Mouse (Mus musculus) heart, embryonic 12.5 days (tissue): ENCODE measurements around the gene Pde4d. TPM values are rescaled to one million over a fixed set of nuclear protein-coding genes. Genes with fewer than 3 reads are reported as not detected.

Experiments
- ATAC-seq: fragments of 200-750 bp; cut with Nextera tagmentation; 2 replicates; pipeline ENCODE4 v1.8.0; 2017; ENCODE audit warnings: moderate TSS enrichment, moderate library complexity; ENCODE audit not compliant: insufficient number of reproducible peaks, low FRiP score
- H3K27ac ChIP-seq: fragments of 300-500 bp; sonication (generic); 2 replicates; pipeline ENCODE4 v1.5.1; 2016; ENCODE audit warnings: mild to moderate bottlenecking, moderate library complexity; ENCODE audit not compliant: poor library complexity, severe bottlenecking
- H3K27me3 ChIP-seq: fragments of 300-500 bp; sonication (generic); replicated peaks from 2 replicates; pipeline ENCODE4 v1.6.1; 2016; ENCODE audit warnings: mild to moderate bottlenecking, moderate library complexity
- H3K36me3 ChIP-seq: fragments of 300-500 bp; sonication (generic); 2 replicates; pipeline ENCODE4 v1.6.1; 2016; ENCODE audit warnings: mild to moderate bottlenecking, moderate library complexity
- H3K4me1 ChIP-seq: fragments of 300-500 bp; sonication (generic); replicated peaks from 2 replicates; pipeline ENCODE4 v1.6.1; 2016; ENCODE audit warnings: mild to moderate bottlenecking
- H3K4me2 ChIP-seq: fragments of 300-500 bp; sonication (generic); 2 replicates; pipeline ENCODE4 v1.6.1; 2016; ENCODE audit warnings: mild to moderate bottlenecking, moderate library complexity
- H3K4me3 ChIP-seq: fragments of 300-500 bp; sonication (generic); 2 replicates; pipeline ENCODE4 v1.5.1; 2016; ENCODE audit warnings: mild to moderate bottlenecking
- H3K9ac ChIP-seq: fragments of 300-500 bp; sonication (generic); 2 replicates; pipeline ENCODE4 v1.6.1; 2016; ENCODE audit warnings: mild to moderate bottlenecking, moderate library complexity
- H3K9me3 ChIP-seq: fragments of 300-500 bp; sonication (generic); replicated peaks from 2 replicates; pipeline ENCODE4 v1.6.1; 2016; ENCODE audit warnings: mild to moderate bottlenecking, moderate library complexity
- WGBS: fragments of 180-500 bp; shearing (Covaris S2); methylation state at CpG from one replicate; pipeline ENCODE4 v1.1.7; 2016; 5-methylcytosine and 5-hydroxymethylcytosine counted together
- polyA plus RNA-seq: library from polyadenylated mRNA; unstranded; fragments of >200 nt; fragmentation: Nextera tagmentation; extraction: Ambion mirVana; gene quantifications from 2 replicates; pipeline ENCODE4 v1.2.1, GENCODE M21; 2016

The Pde4d gene
- polyA plus RNA-seq, 1 experiment from 2014 or later: 34.2 TPM

DNA sequence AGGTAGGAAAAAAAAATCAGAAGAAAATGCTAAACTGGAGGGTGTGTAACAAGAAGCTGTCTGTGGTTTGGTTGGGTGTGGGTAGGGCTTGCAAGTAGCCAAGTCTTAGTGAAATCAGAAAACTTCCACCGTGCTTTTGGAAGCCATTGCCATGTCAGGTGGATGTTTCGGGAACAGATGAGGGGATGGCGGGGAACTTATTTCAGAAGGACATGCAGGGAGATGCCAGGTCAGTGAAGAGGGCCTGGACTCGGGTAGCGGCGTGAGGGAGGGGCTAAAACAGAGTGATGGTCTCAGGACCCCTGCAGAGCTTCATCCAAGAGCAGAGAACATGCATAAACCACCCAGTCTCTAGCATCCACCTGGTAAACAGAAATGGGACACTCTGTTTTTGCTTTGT is 898.6 kb downstream of the Pde4d start:
- Histone ChIP-seq H3K4me2 (no peak overlapping the region), H3K9ac (no peak overlapping the region), H3K9me3 (no peaks in the 10 kb centered on the region)

GRCm38 (mm10) chr13:109350100-109350499 is 900.4 kb downstream of the Pde4d start:
- WGBS: 63% methylated on average over 7 of the region's 7 CpGs
- H3K27ac ChIP-seq: no peak overlapping the region
- H3K36me3 ChIP-seq: no peaks in the 10 kb centered on the region
- no peaks in the 10 kb centered on the region for H3K27me3 ChIP-seq
- H3K4me1 ChIP-seq: 0 out of 2 replicates have a peak, but pooled peaks cover 4% of the 10 kb centered on the region
- no peak overlapping the region for H3K4me2 ChIP-seq
- no peaks in the 10 kb centered on the region for H3K9me3 ChIP-seq
- no peak overlapping the region for H3K4me3 ChIP-seq
- H3K9ac ChIP-seq: no peak overlapping the region
- ATAC-seq: no peak

More for the DNA sequence above, 898.6 kb downstream of the Pde4d start:
- H3K4me1 ChIP-seq: 0 out of 2 replicates have a peak, but pooled peaks cover 4% of the 10 kb centered on the region
- H3K36me3 ChIP-seq: no peaks in the 10 kb centered on the region
- no peaks in the 10 kb centered on the region for H3K27me3 ChIP-seq
- ATAC-seq: no peak
- WGBS: 72% methylated on average over 6 of the region's 6 CpGs
- no peak overlapping the region for H3K27ac ChIP-seq
- no peak overlapping the region for H3K4me3 ChIP-seq

GRCm38 (mm10) chr13:109354017-109354416 is 904.3 kb downstream of the Pde4d start:
- WGBS: 68% methylated on average over 7 of the region's 7 CpGs
- Histone ChIP-seq H3K27me3 (no peaks in the 10 kb centered on the region), H3K9me3 (no peaks in the 10 kb centered on the region), H3K4me3 (no peak overlapping the region), H3K36me3 (no peaks in the 10 kb centered on the region), H3K9ac (no peak overlapping the region), H3K4me2 (no peak overlapping the region), H3K4me1 (0 out of 2 replicates have a peak, but pooled peaks cover 4% of the 10 kb centered on the region), H3K27ac (no peak overlapping the region)
- no peak for ATAC-seq

DNA sequence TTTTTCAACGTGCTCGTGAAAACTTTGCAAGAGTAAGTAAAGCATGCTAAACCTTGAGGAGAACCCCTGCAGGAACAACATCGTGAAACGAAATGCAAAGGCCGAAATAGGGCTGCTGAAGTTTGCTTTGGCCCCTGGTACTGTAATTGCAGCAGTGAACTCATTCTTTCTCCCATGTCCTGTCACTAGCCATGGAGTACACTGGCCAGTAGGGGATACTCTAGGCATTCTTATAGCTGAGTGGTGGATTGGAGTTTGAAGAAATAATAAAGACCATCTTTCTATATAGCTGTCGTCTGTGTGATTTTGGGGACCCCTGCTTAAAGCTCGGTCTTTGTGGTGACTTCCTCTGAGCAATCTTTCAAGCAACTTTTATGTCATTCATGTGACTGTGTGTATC is 906.5 kb downstream of the Pde4d start:
- H3K4me3 ChIP-seq: no peak overlapping the region
- no peak overlapping the region for H3K9ac ChIP-seq
- no peak overlapping the region for H3K27ac ChIP-seq
- no peak for ATAC-seq
- no peaks in the 10 kb centered on the region for H3K27me3 ChIP-seq
- H3K4me2 ChIP-seq: no peak overlapping the region
- no peaks in the 10 kb centered on the region for H3K36me3 ChIP-seq
- no peaks in the 10 kb centered on the region for H3K9me3 ChIP-seq
- no peaks in the 10 kb centered on the region for H3K4me1 ChIP-seq
- 74% methylated on average over 7 of the region's 7 CpGs for WGBS

GRCm38 (mm10) chr13:109359994-109360393 is 910.2 kb downstream of the Pde4d start:
- Histone ChIP-seq H3K9ac (no peak overlapping the region), H3K9me3 (no peaks in the 10 kb centered on the region), H3K4me2 (no peak overlapping the region), H3K36me3 (no peaks in the 10 kb centered on the region), H3K4me1 (0 out of 2 replicates have a peak, but pooled peaks cover 1% of the 10 kb centered on the region), H3K4me3 (no peak overlapping the region), H3K27ac (no peak overlapping the region), H3K27me3 (no peaks in the 10 kb centered on the region)
- 44% methylated on average over 2 of the region's 2 CpGs for WGBS
- ATAC-seq: no peak

GRCm38 (mm10) chr13:109362340-109362739 is 912.6 kb downstream of the Pde4d start:
- Histone ChIP-seq H3K9me3 (no peaks in the 10 kb centered on the region), H3K36me3 (no peaks in the 10 kb centered on the region), H3K4me1 (0 out of 2 replicates have a peak, but pooled peaks cover 3% of the 10 kb centered on the region), H3K4me2 (no peak overlapping the region), H3K27ac (no peak overlapping the region), H3K4me3 (no peak overlapping the region), H3K9ac (no peak overlapping the region), H3K27me3 (no peaks in the 10 kb centered on the region)
- 75% methylated on average over 6 of the region's 6 CpGs for WGBS
- no peak for ATAC-seq

- Histone ChIP-seq H3K9ac (no peak overlapping the region), H3K4me2 (no peak overlapping the region), H3K9me3 (no peaks in the 10 kb centered on the region), H3K27ac (no peak overlapping the region), H3K4me1 (peaks cover 2% of the 10 kb centered on the region; the same call in 1 of the 2 replicates), H3K4me3 (no peak overlapping the region), H3K36me3 (no peaks in the 10 kb centered on the region), H3K27me3 (no peaks in the 10 kb centered on the region)
- 77% methylated on average over 5 of the region's 5 CpGs for WGBS
- no peak for ATAC-seq
Measured at GRCm38 (mm10) chr13:109374465-109374864, 924.7 kb downstream of the Pde4d start.

- no peak for ATAC-seq
- no peak overlapping the region for H3K4me3 ChIP-seq
- H3K9ac ChIP-seq: no peak overlapping the region
- H3K9me3 ChIP-seq: no peaks in the 10 kb centered on the region
- WGBS: 71% methylated on average over 1 of the region's 1 CpGs
- H3K4me2 ChIP-seq: no peak overlapping the region
- no peaks in the 10 kb centered on the region for H3K27me3 ChIP-seq
- H3K36me3 ChIP-seq: no peaks in the 10 kb centered on the region
- H3K27ac ChIP-seq: no peak overlapping the region
- peaks cover 2% of the 10 kb centered on the region; the same call in 1 of the 2 replicates for H3K4me1 ChIP-seq
Measured at GRCm38 (mm10) chr13:109376681-109377080, 926.9 kb downstream of the Pde4d start.

- WGBS: 95% methylated on average over 2 of the region's 2 CpGs
- H3K27me3 ChIP-seq: no peaks in the 10 kb centered on the region
Measured at GRCm38 (mm10) chr13:109380149-109380548, 930.4 kb downstream of the Pde4d start.

DNA sequence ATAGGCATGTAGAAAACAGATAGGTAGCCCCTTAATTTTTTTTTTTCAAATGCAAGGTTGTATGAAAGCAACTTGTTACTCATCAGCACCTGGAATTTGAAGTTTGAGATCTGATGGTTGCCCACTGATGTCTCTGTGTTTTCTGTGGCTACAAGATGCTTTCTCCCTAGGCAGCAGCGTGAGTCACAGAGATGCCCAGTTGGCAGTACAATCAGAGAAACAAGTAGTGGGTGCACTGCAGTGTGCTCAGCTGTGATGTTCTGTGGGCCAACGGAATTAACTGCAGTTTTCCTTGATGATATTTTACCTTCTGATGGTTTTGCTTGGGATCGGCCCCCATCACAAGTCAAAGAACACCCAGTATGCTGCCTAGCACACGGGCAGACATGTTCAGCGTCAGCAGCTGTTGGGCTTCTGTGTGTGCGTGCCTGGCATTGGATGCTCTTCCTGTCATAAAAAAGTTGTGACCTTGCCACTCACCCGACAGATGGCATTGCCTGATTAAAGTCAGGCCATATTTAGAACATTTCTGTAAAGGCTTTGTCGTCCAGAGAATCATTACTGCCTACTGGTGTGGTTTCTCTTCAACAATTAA is 939.0 kb downstream of the Pde4d start:
- no peak for ATAC-seq
- WGBS: 68% methylated on average over 8 of the region's 8 CpGs
- no peaks in the 10 kb centered on the region for H3K9me3 ChIP-seq

More at GRCm38 (mm10) chr13:109380149-109380548, 930.4 kb downstream of the Pde4d start:
- H3K27ac ChIP-seq: no peak overlapping the region
- H3K4me1 ChIP-seq: peaks cover 8% of the 10 kb centered on the region
- no peaks in the 10 kb centered on the region for H3K36me3 ChIP-seq
- no peak overlapping the region for H3K4me2 ChIP-seq
- no peak overlapping the region for H3K9ac ChIP-seq
- no peak for ATAC-seq
- no peaks in the 10 kb centered on the region for H3K9me3 ChIP-seq
- no peak overlapping the region for H3K4me3 ChIP-seq

DNA sequence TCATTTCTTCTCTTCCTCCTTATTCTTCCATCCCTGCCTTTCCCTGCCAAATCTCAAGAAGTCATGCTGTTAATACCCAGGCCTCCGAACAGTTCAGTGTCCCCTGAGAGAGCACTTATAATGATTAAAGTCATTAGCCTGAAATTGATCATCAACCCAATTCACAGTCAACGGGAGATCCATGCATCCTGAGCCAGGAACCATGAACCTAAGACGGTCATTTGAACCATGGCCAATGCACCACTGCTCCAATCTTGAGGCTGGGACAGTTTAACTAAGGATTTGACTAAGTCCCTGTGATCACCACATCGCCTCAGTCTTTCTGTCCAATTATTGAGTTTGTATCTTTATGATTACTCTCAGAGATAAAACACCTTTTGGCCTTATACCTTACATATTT is 952.6 kb downstream of the Pde4d start:
- Histone ChIP-seq H3K4me3 (no peak overlapping the region), H3K27me3 (no peaks in the 10 kb centered on the region), H3K27ac (no peak overlapping the region), H3K36me3 (no peaks in the 10 kb centered on the region), H3K4me2 (no peak overlapping the region), H3K9ac (no peak overlapping the region), H3K4me1 (no peaks in the 10 kb centered on the region), H3K9me3 (no peaks in the 10 kb centered on the region)
- ATAC-seq: no peak
- WGBS: 79% methylated on average over 4 of the region's 4 CpGs

More for the DNA sequence above, 939.0 kb downstream of the Pde4d start:
- Histone ChIP-seq H3K4me3 (no peak overlapping the region), H3K4me1 (peaks cover 7% of the 10 kb centered on the region), H3K27me3 (no peaks in the 10 kb centered on the region), H3K27ac (no peak overlapping the region), H3K36me3 (no peaks in the 10 kb centered on the region), H3K9ac (no peak overlapping the region), H3K4me2 (no peak overlapping the region)

DNA sequence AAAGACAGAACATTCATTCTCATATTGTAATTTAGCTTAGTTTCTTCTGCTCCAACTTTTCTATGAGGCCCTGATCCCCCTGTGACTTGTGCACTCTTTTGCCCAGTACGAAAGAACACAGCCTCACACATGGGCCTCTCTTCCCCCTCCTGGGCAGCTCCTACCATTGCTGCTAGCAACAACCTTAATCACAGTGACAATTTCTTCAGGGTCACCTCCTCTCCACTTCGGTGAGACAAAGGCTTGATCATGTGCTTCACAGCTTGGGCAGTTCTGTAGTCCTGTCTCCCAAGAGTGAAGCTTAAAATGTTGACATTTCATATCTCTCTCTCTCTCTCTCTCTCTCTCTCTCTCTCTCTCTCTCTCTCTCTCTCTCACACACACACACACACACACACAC is 953.2 kb downstream of the Pde4d start:
- Histone ChIP-seq H3K4me2 (no peak overlapping the region), H3K4me1 (no peaks in the 10 kb centered on the region), H3K27me3 (no peaks in the 10 kb centered on the region), H3K36me3 (no peaks in the 10 kb centered on the region), H3K27ac (no peak overlapping the region), H3K9me3 (no peaks in the 10 kb centered on the region), H3K4me3 (no peak overlapping the region), H3K9ac (no peak overlapping the region)
- 30% methylated on average over 2 of the region's 2 CpGs for WGBS
- no peak for ATAC-seq
